Mouse (Mus musculus) lung, embryonic 16.5 days (tissue): Measurements from ENCODE around the gene S100a5. TPM values are rescaled to one million over a fixed set of nuclear protein-coding genes. Genes with fewer than 3 reads are reported as not detected.

Experiments
- ATAC-seq: fragments of 200-750 bp; cut with Nextera tagmentation; 2 replicates; pipeline ENCODE4 v1.8.0; 2017; ENCODE audit warnings: low read depth, mild to moderate bottlenecking, moderate library complexity
- H3K27ac ChIP-seq: fragments of 300-500 bp; sonication (generic); 2 replicates; pipeline ENCODE4 v1.5.1; 2014; ENCODE audit warnings: mild to moderate bottlenecking, control low read depth, low read length
- H3K27me3 ChIP-seq: fragments of 300-500 bp; sonication (generic); 2 replicates; pipeline ENCODE4 v1.6.1; 2014; ENCODE audit warnings: low read depth, low read length, mixed read lengths; ENCODE audit not compliant: control insufficient read depth, insufficient read depth
- H3K36me3 ChIP-seq: fragments of 300-500 bp; sonication (generic); 2 replicates; pipeline ENCODE4 v1.6.1; 2014; ENCODE audit warnings: low read length; ENCODE audit not compliant: control insufficient read depth, insufficient read depth
- H3K4me1 ChIP-seq: fragments of 300-500 bp; sonication (generic); replicated peaks from 2 replicates; pipeline ENCODE4 v1.6.1; 2014; ENCODE audit warnings: low read length, mixed read lengths; ENCODE audit not compliant: control insufficient read depth, insufficient read depth
- H3K4me2 ChIP-seq: fragments of 300-500 bp; sonication (generic); 2 replicates; pipeline ENCODE4 v1.6.1; 2014; ENCODE audit warnings: low read depth, low read length, control low read depth
- H3K4me3 ChIP-seq: fragments of 300-500 bp; sonication (generic); 2 replicates; pipeline ENCODE4 v1.5.1; 2014; ENCODE audit warnings: mild to moderate bottlenecking, low read length, control low read depth
- H3K9ac ChIP-seq: fragments of 300-500 bp; sonication (generic); 2 replicates; pipeline ENCODE4 v1.6.1; 2014; ENCODE audit warnings: low read length, control low read depth
- H3K9me3 ChIP-seq: fragments of 300-500 bp; sonication (generic); 2 replicates; pipeline ENCODE4 v1.6.1; 2016; ENCODE audit warnings: low read length; ENCODE audit not compliant: control insufficient read depth
- WGBS: fragments of 180-500 bp; shearing (Covaris S2); extraction: QIAGEN DNeasy Blood & Tissue Kit; methylation state at CpG from one replicate; pipeline ENCODE4 v1.1.7; 2014; 5-methylcytosine and 5-hydroxymethylcytosine counted together
- polyA plus RNA-seq: library from polyadenylated mRNA; unstranded; fragments of >200 nt; fragmentation: Nextera tagmentation; extraction: Ambion mirVana; gene quantifications from 2 replicates; pipeline ENCODE4 v1.2.1, GENCODE M21; 2015

S100a5 gene
- polyA plus RNA-seq, 1 experiment from 2014 or later: not detected

- H3K27me3 ChIP-seq: no peaks in the 10 kb centered on the region
- no peaks in the 10 kb centered on the region for H3K9me3 ChIP-seq
- no peak overlapping the region for H3K9ac ChIP-seq
- H3K36me3 ChIP-seq: no peaks in the 10 kb centered on the region
- H3K27ac ChIP-seq: no peak overlapping the region
- no peak overlapping the region for H3K4me2 ChIP-seq
- H3K4me3 ChIP-seq: no peak overlapping the region
- ATAC-seq: no peak
- no peaks in the 10 kb centered on the region for H3K4me1 ChIP-seq
These were observed 40.7 kb downstream of the S100a5 start for GRCm38 (mm10) chr3:90648981-90649380.

GRCm38 (mm10) chr3:90649832-90650231, 41.5 kb downstream of the S100a5 start:
- Histone ChIP-seq H3K9me3 (no peaks in the 10 kb centered on the region), H3K36me3 (no peaks in the 10 kb centered on the region), H3K4me1 (no peaks in the 10 kb centered on the region), H3K4me2 (no peak overlapping the region), H3K27ac (no peak overlapping the region), H3K9ac (no peak overlapping the region), H3K4me3 (no peak overlapping the region), H3K27me3 (no peaks in the 10 kb centered on the region; the same call in 1 of the 2 replicates)
- ATAC-seq: no peak
- 90% methylated on average over 2 of the region's 2 CpGs for WGBS

- no peak overlapping the region for H3K4me3 ChIP-seq
- no peak overlapping the region for H3K9ac ChIP-seq
- H3K4me2 ChIP-seq: no peak overlapping the region
- peak; percentile 78 for ATAC-seq
- no peaks in the 10 kb centered on the region for H3K4me1 ChIP-seq
- WGBS: 39% methylated on average over 5 of the region's 5 CpGs
- H3K9me3 ChIP-seq: no peaks in the 10 kb centered on the region
- no peak overlapping the region for H3K27ac ChIP-seq
- no peaks in the 10 kb centered on the region for H3K36me3 ChIP-seq
- H3K27me3 ChIP-seq: no peaks in the 10 kb centered on the region; the same call in 1 of the 2 replicates
These were observed 44.7 kb downstream of the S100a5 start for GRCm38 (mm10) chr3:90652878-90653508.

- Histone ChIP-seq H3K27ac (no peak within 1 kb of the TSS), H3K4me1 (no peaks in the 10 kb centered on the region), H3K4me3 (no peak within 1 kb of the TSS), H3K4me2 (no peak within 1 kb of the TSS), H3K27me3 (no peaks in the 10 kb centered on the region; the same call in 1 of the 2 replicates), H3K9me3 (no peaks in the 10 kb centered on the region), H3K36me3 (no peaks in the 10 kb centered on the region), H3K9ac (no peak within 1 kb of the TSS)
- ATAC-seq: no peak
These were observed 45.4 kb downstream of the S100a5 start, which contains the start of gene S100a7a for GRCm38 (mm10) chr3:90653717-90654116. TSS of gene S100a7a (plus strand) at chr3:90654017.

- H3K27me3 ChIP-seq: no peaks in the 10 kb centered on the region; the same call in 1 of the 2 replicates
- no peak overlapping the region for H3K4me2 ChIP-seq
- H3K36me3 ChIP-seq: no peaks in the 10 kb centered on the region
- no peak overlapping the region for H3K27ac ChIP-seq
- H3K4me1 ChIP-seq: no peaks in the 10 kb centered on the region
- no peak overlapping the region for H3K9ac ChIP-seq
- no peaks in the 10 kb centered on the region for H3K9me3 ChIP-seq
- ATAC-seq: no peak
- H3K4me3 ChIP-seq: no peak overlapping the region
- 61% methylated on average over 4 of the region's 4 CpGs for WGBS
These were observed 49.1 kb downstream of the S100a5 start for GRCm38 (mm10) chr3:90657405-90657804.

- no peak for ATAC-seq
- no peaks in the 10 kb centered on the region for H3K9me3 ChIP-seq
- H3K4me3 ChIP-seq: no peak overlapping the region
These were observed 51.2 kb downstream of the S100a5 start for GRCm38 (mm10) chr3:90659364-90660044.

More at GRCm38 (mm10) chr3:90659364-90660044, 51.2 kb downstream of the S100a5 start:
- Histone ChIP-seq H3K4me2 (no peak overlapping the region), H3K27me3 (no peaks in the 10 kb centered on the region; the same call in 1 of the 2 replicates), H3K4me1 (no peaks in the 10 kb centered on the region), H3K27ac (no peak overlapping the region), H3K9ac (no peak overlapping the region), H3K36me3 (no peaks in the 10 kb centered on the region)

Other genes starting within 250 kb of the S100a5 start
- 20.7 and 21.7 TPM in 2 replicates for gene Slc27a3, start 218.6 kb upstream of the S100a5 start, polyA plus RNA-seq
- gene Ints3, start 174.9 kb upstream of the S100a5 start, polyA plus RNA-seq: 28.7 and 28.8 TPM in 2 replicates
- 24.3 and 25.0 TPM in 2 replicates for gene Npr1, start 142.7 kb upstream of the S100a5 start, polyA plus RNA-seq
- gene Ilf2, start 132.4 kb upstream of the S100a5 start, polyA plus RNA-seq: 171 and 189 TPM in 2 replicates
- 86.4 and 88.5 TPM in 2 replicates for gene Snapin, start 117.5 kb upstream of the S100a5 start, polyA plus RNA-seq
- 118 and 125 TPM in 2 replicates for gene Chtop, start 99.0 kb upstream of the S100a5 start, polyA plus RNA-seq
- gene S100a1, start 94.1 kb upstream of the S100a5 start, polyA plus RNA-seq: 59.3 and 73.2 TPM in 2 replicates
- gene S100a13, start 94.1 kb upstream of the S100a5 start, polyA plus RNA-seq: 59.1 and 63.3 TPM in 2 replicates
- 11.7 and 16.4 TPM in 2 replicates for gene S100a14, start 81.7 kb upstream of the S100a5 start, polyA plus RNA-seq
- 241 and 257 TPM in 2 replicates for gene S100a16, start 71.3 kb upstream of the S100a5 start, polyA plus RNA-seq
- 0.25 and 1.1 TPM in 2 replicates for gene S100a3, start 47.9 kb upstream of the S100a5 start, polyA plus RNA-seq
- gene S100a2, start 18.3 kb upstream of the S100a5 start, polyA plus RNA-seq: not detected in 2 replicates
- gene Gm42674, start 6.6 kb upstream of the S100a5 start, polyA plus RNA-seq: not detected in 2 replicates
- gene S100a4, start 4.8 kb upstream of the S100a5 start, polyA plus RNA-seq: 12.1 and 12.8 TPM in 2 replicates
- 184 and 203 TPM in 2 replicates for gene S100a6, start 4.4 kb downstream of the S100a5 start, polyA plus RNA-seq
- gene S100a7a, start 45.5 kb downstream of the S100a5 start, polyA plus RNA-seq: 0.11 and 0.21 TPM in 2 replicates
- gene S100a8, start 60.5 kb downstream of the S100a5 start, polyA plus RNA-seq: 27.3 and 53.3 TPM in 2 replicates
- 13.1 and 32.2 TPM in 2 replicates for gene S100a9, start 87.2 kb downstream of the S100a5 start, polyA plus RNA-seq
- not detected in 2 replicates for gene Pglyrp4, start 118.4 kb downstream of the S100a5 start, polyA plus RNA-seq
- gene Gm5849, start 169.4 kb downstream of the S100a5 start, polyA plus RNA-seq: not detected in 2 replicates